Mouse (Mus musculus) central nervous system, embryonic 14 days (tissue): ENCODE measurements around the gene Gm20816. TPM values are rescaled to one million over a fixed set of nuclear protein-coding genes. Genes with fewer than 3 reads are reported as not detected.

Source experiments
- polyA plus RNA-seq: library from polyadenylated mRNA; depleted of rRNA; stranded (reverse); fragments of >200 nt; gene quantifications from 2 replicates; pipeline ENCODE4 v1.2.3, GENCODE M21; 2012; rRNA removed

Gene Gm20816
- polyA plus RNA-seq = not detected in 2 replicates

DNA sequence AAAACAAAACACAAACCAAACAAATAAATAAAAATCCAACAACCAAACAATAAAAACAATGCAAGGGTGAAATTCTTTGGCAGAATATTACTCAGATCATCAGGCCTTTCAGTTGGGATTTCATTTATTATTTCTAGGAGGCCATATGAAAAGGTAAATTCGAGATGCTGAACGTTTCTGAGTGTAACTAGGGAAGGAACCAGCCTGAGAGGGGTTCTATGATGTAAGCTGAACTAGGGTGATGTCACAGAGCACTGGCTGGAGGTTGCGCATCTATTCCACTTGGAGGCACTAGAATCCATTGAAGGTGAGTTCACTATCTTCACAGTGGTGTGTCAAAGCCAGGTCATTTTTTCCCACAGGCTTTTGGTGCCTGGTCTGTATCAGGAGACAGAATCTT, at the start of gene Gm20816:
Gm20816 (plus strand) TSS at position 301 of the 400 bp plus-strand sequence.

Other genes starting within 250 kb of the Gm20816 start
- not detected in 2 replicates for gene Gm20937, start 243.1 kb upstream of the Gm20816 start, polyA plus RNA-seq